Mouse (Mus musculus) midbrain, embryonic 11.5 days (tissue): ENCODE measurements around the gene Anp32e. TPM values are rescaled to one million over a fixed set of nuclear protein-coding genes. Genes with fewer than 3 reads are reported as not detected.
"Not testable (repeated sequence)": the region's sequence is repeated elsewhere in the genome, so short reads cannot be mapped to it uniquely, and the experiment has no call there.

Experiments
- ATAC-seq: fragments of 200-750 bp; cut with Nextera tagmentation; 2 replicates; pipeline ENCODE4 v1.8.0; 2017; ENCODE audit warnings: moderate TSS enrichment, moderate library complexity; ENCODE audit not compliant: low FRiP score
- DNase-seq: peaks from one replicate; pipeline ENCODE4 v3.0.0; 2015; ENCODE audit warnings: low spot score; ENCODE audit errors: missing footprints
- H3K27ac ChIP-seq: fragments of 300-500 bp; sonication (generic); 2 replicates; pipeline ENCODE4 v1.5.1; 2014; ENCODE audit warnings: low read depth, low read length
- H3K27me3 ChIP-seq: fragments of 300-500 bp; sonication (generic); 2 replicates; pipeline ENCODE4 v1.6.1; 2014; ENCODE audit warnings: mild to moderate bottlenecking, low read length, moderate library complexity, mixed read lengths; ENCODE audit not compliant: control insufficient read depth, insufficient read depth
- H3K36me3 ChIP-seq: fragments of 300-500 bp; sonication (generic); 2 replicates; pipeline ENCODE4 v1.6.1; 2014; ENCODE audit warnings: mild to moderate bottlenecking, low read length, moderate library complexity, mixed read lengths; ENCODE audit not compliant: control insufficient read depth, insufficient read depth
- H3K4me1 ChIP-seq: fragments of 300-500 bp; sonication (generic); 2 replicates; pipeline ENCODE4 v1.6.1; 2014; ENCODE audit warnings: low read length; ENCODE audit not compliant: control insufficient read depth, insufficient read depth
- H3K4me2 ChIP-seq: fragments of 300-500 bp; sonication (generic); 2 replicates; pipeline ENCODE4 v1.6.1; 2014; ENCODE audit warnings: mild to moderate bottlenecking, moderate library complexity
- H3K4me3 ChIP-seq: fragments of 300-500 bp; sonication (generic); 2 replicates; pipeline ENCODE4 v1.5.1; 2014; ENCODE audit warnings: low read depth, low read length
- H3K9ac ChIP-seq: fragments of 300-500 bp; sonication (generic); 2 replicates; pipeline ENCODE4 v1.6.1; 2014; ENCODE audit warnings: low read length
- H3K9me3 ChIP-seq: fragments of 300-500 bp; sonication (generic); 2 replicates; pipeline ENCODE4 v1.6.1; 2016; ENCODE audit warnings: low read length; ENCODE audit not compliant: control insufficient read depth
- WGBS: fragments of 180-500 bp; shearing (Covaris S2); extraction: QIAGEN DNeasy Blood & Tissue Kit; methylation state at CpG from one replicate; pipeline ENCODE4 v1.1.7; 2014; 5-methylcytosine and 5-hydroxymethylcytosine counted together
- polyA plus RNA-seq: library from polyadenylated mRNA; unstranded; fragments of >200 nt; fragmentation: Nextera tagmentation; extraction: Ambion mirVana; gene quantifications from 2 replicates; pipeline ENCODE4 v1.2.1, GENCODE M21; 2014

The Anp32e gene
- polyA plus RNA-seq, 1 experiment from 2014 or later = 149 TPM

GRCm38 (mm10) chr3:95916760-95917159 is 12.3 kb upstream of the Anp32e start:
- 88% methylated on average over 7 of the region's 7 CpGs for WGBS
- Histone ChIP-seq H3K4me1 (no peaks in the 10 kb centered on the region), H3K27ac (no peak overlapping the region), H3K36me3 (no peaks in the 10 kb centered on the region), H3K9me3 (no peaks in the 10 kb centered on the region), H3K4me3 (no peak overlapping the region), H3K9ac (no peak overlapping the region), H3K27me3 (no peaks in the 10 kb centered on the region), H3K4me2 (no peak overlapping the region)
- ATAC-seq (no peak), DNase-seq (no peak)

- ATAC-seq, H3K4me1 ChIP-seq, H3K9me3 ChIP-seq, H3K27ac ChIP-seq, DNase-seq, H3K9ac ChIP-seq, H3K27me3 ChIP-seq, H3K4me3 ChIP-seq, H3K36me3 ChIP-seq, H3K4me2 ChIP-seq: not testable (repeated sequence)
- 41% methylated on average over 2 of the region's 2 CpGs for WGBS
These were observed 8.5 kb upstream of the Anp32e start for GRCm38 (mm10) chr3:95920532-95920931.

GRCm38 (mm10) chr3:95923429-95923828 is 5.6 kb upstream of the Anp32e start:
- not testable (repeated sequence) for H3K4me3 ChIP-seq, DNase-seq, H3K9me3 ChIP-seq, H3K4me2 ChIP-seq, H3K27me3 ChIP-seq, ATAC-seq, H3K36me3 ChIP-seq, H3K4me1 ChIP-seq, H3K27ac ChIP-seq, H3K9ac ChIP-seq
- WGBS = 92% methylated on average over 7 of the region's 7 CpGs

- H3K9me3 ChIP-seq = no peaks in the 10 kb centered on the region
These were observed 4.9 kb upstream of the Anp32e start for GRCm38 (mm10) chr3:95924185-95924584.

GRCm38 (mm10) chr3:95925087-95925486 is 4.0 kb upstream of the Anp32e start:
- Histone ChIP-seq H3K9me3 (no peaks in the 10 kb centered on the region), H3K4me2 (no peak overlapping the region), H3K4me3 (no peak overlapping the region), H3K27ac (no peak overlapping the region), H3K4me1 (no peaks in the 10 kb centered on the region), H3K27me3 (no peaks in the 10 kb centered on the region), H3K36me3 (no peaks in the 10 kb centered on the region), H3K9ac (no peak overlapping the region)
- DNase-seq (no peak), ATAC-seq (no peak)
- WGBS = 83% methylated on average over 5 of the region's 5 CpGs

More at GRCm38 (mm10) chr3:95924185-95924584, 4.9 kb upstream of the Anp32e start:
- WGBS = 77% methylated on average over 4 of the region's 4 CpGs
- ATAC-seq (no peak), DNase-seq (no peak)
- Histone ChIP-seq H3K27ac (no peak overlapping the region), H3K4me2 (no peak overlapping the region), H3K4me1 (no peaks in the 10 kb centered on the region), H3K27me3 (no peaks in the 10 kb centered on the region), H3K4me3 (no peak overlapping the region), H3K36me3 (no peaks in the 10 kb centered on the region), H3K9ac (no peak overlapping the region)

- 74% methylated on average over 6 of the region's 6 CpGs for WGBS
- ATAC-seq (no peak), DNase-seq (no peak)
- H3K27ac ChIP-seq = peak overlapping the region; percentile 84
- H3K9me3 ChIP-seq = no peaks in the 10 kb centered on the region
- H3K4me2 ChIP-seq = peak overlapping the region; percentile 43
- 0 out of 2 replicates have a peak, but pooled peaks cover under 1% of the 10 kb centered on the region for H3K36me3 ChIP-seq
- H3K4me1 ChIP-seq = peaks cover 7% of the 10 kb centered on the region; the same call in 1 of the 2 replicates
- peak overlapping the region; percentile 97 for H3K4me3 ChIP-seq
- H3K27me3 ChIP-seq = no peaks in the 10 kb centered on the region
- peak overlapping the region; percentile 67 for H3K9ac ChIP-seq
These were observed 787 bp upstream of the Anp32e start for GRCm38 (mm10) chr3:95928261-95928657.

- Histone ChIP-seq H3K27me3 (no peaks in the 10 kb centered on the region), H3K27ac (peak overlapping the region; percentile 72), H3K4me3 (peak overlapping the region; percentile 97), H3K36me3 (peaks cover 12% of the 10 kb centered on the region), H3K4me1 (peaks cover 7% of the 10 kb centered on the region; the same call in 1 of the 2 replicates), H3K4me2 (peak overlapping the region; percentile 55), H3K9me3 (no peaks in the 10 kb centered on the region), H3K9ac (peak overlapping the region; percentile 96)
- under 1% methylated on average over 88 of the region's 105 CpGs for WGBS
- DNase-seq = peak; percentile 96
- ATAC-seq = peak; percentile 59
These were observed 780 bp downstream of the Anp32e start for GRCm38 (mm10) chr3:95929581-95930470.

GRCm38 (mm10) chr3:95930471-95930789 is 1.4 kb downstream of the Anp32e start:
- ATAC-seq = no peak
- WGBS = 6% methylated on average over 5 of the region's 5 CpGs
- Histone ChIP-seq H3K27me3 (no peaks in the 10 kb centered on the region), H3K4me1 (peaks cover 7% of the 10 kb centered on the region; the same call in 1 of the 2 replicates), H3K27ac (peak overlapping the region; percentile 72), H3K36me3 (peaks cover 15% of the 10 kb centered on the region), H3K9ac (peak overlapping the region; percentile 96), H3K4me2 (peak overlapping the region; percentile 55), H3K4me3 (peak overlapping the region; percentile 97), H3K9me3 (no peaks in the 10 kb centered on the region)
- no peak for DNase-seq

GRCm38 (mm10) chr3:95931471-95931870 is 2.4 kb downstream of the Anp32e start:
- H3K4me1 ChIP-seq = peaks cover 7% of the 10 kb centered on the region; the same call in 1 of the 2 replicates
- no peaks in the 10 kb centered on the region for H3K27me3 ChIP-seq
- no peak overlapping the region for H3K27ac ChIP-seq
- no peak overlapping the region; the same call in 1 of the 2 replicates for H3K4me2 ChIP-seq
- WGBS = 89% methylated on average over 1 of the region's 1 CpGs
- peaks cover 17% of the 10 kb centered on the region for H3K36me3 ChIP-seq
- no peak for DNase-seq
- no peaks in the 10 kb centered on the region for H3K9me3 ChIP-seq
- ATAC-seq = no peak
- H3K4me3 ChIP-seq = no peak overlapping the region
- H3K9ac ChIP-seq = 0 out of 2 replicates have a peak overlapping the region, but pooled peaks have one; percentile 1
